Mouse (Mus musculus) ES-Bruce4 (cell line): ENCODE results near the gene Pax1. TPM values are rescaled to one million over a fixed set of nuclear protein-coding genes. Genes with fewer than 3 reads are reported as not detected.
A peak's percentile ranks its signal among the peaks of the same experiment; 100 is the strongest.

Source experiments
- H3K27ac ChIP-seq: 2 replicates; pipeline ENCODE4 v1.5.1; 2012; ENCODE audit warnings: low read length, inconsistent platforms; ENCODE audit not compliant: insufficient read depth
- H3K27me3 ChIP-seq: 2 replicates; pipeline ENCODE4 v1.6.1; 2012; ENCODE audit warnings: mild to moderate bottlenecking, low read length, inconsistent platforms; ENCODE audit not compliant: control insufficient read depth, poor library complexity, insufficient read depth, severe bottlenecking
- H3K36me3 ChIP-seq: 2 replicates; pipeline ENCODE4 v1.6.1; 2012; ENCODE audit warnings: inconsistent platforms, mild to moderate bottlenecking, low read length, moderate library complexity; ENCODE audit not compliant: control insufficient read depth, poor library complexity, insufficient read depth, severe bottlenecking
- H3K4me1 ChIP-seq: one replicate; pipeline ENCODE4 v1.8.1; 2011; ENCODE audit warnings: low read length; ENCODE audit not compliant: control insufficient read depth, insufficient read depth
- H3K4me3 ChIP-seq: 2 replicates; pipeline ENCODE4 v1.5.1; 2011; ENCODE audit warnings: low read depth, mild to moderate bottlenecking, low read length
- H3K9ac ChIP-seq: 2 replicates; pipeline ENCODE4 v1.6.1; 2012; ENCODE audit warnings: low read depth, mild to moderate bottlenecking, inconsistent platforms; ENCODE audit not compliant: poor library complexity, severe bottlenecking
- H3K9me3 ChIP-seq: replicated peaks from 2 replicates; pipeline ENCODE4 v1.6.1; 2012; ENCODE audit warnings: mild to moderate bottlenecking, low read length, inconsistent platforms; ENCODE audit not compliant: control insufficient read depth, poor library complexity, insufficient read depth, severe bottlenecking
- CTCF ChIP-seq: IDR thresholded peaks from one replicate; pipeline ENCODE4 v1.8.1; 2011; ENCODE audit warnings: low read depth, low read length
- EP300 ChIP-seq: IDR thresholded peaks from 2 replicates; pipeline ENCODE4 v1.6.1; 2011; ENCODE audit warnings: low read depth, low read length; ENCODE audit not compliant: insufficient read depth
- POLR2A ChIP-seq: IDR thresholded peaks from one replicate; pipeline ENCODE4 v1.8.1; 2011; ENCODE audit warnings: low read length; ENCODE audit not compliant: insufficient read depth
- polyA plus RNA-seq: library from polyadenylated mRNA; stranded (reverse); fragments of >200 nt; gene quantifications from 2 replicates; pipeline ENCODE4 v1.2.4, GENCODE M21; 2011; ENCODE audit warnings: low read depth; ENCODE audit not compliant: missing spikeins, insufficient read depth, insufficient read length

Gene Pax1
- polyA plus RNA-seq, 1 experiment: not detected

DNA sequence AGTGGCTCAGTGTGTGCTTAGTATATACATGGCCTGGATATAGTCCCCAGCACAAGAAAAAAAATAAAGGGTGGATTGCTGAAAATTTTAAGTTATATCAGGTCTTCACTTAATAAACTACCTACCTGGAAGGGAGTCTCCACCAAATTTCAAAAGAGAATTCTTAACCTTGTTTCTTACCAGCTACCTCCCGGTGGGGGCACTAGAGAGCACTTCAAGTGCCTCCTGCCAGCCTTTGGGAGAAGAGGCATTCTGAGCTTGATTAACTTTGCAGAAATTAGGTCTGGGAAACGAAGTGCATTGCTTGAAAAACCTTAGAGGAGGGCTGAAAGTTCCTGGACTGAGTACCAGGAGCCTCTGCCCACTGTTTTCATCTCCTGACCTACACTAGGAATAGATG, 19.5 kb upstream of the Pax1 start:
- Histone ChIP-seq H3K27me3 (no peaks in the 10 kb centered on the region), H3K4me3 (no peak overlapping the region), H3K36me3 (no peaks in the 10 kb centered on the region), H3K27ac (no peak overlapping the region), H3K4me1 (no peaks in the 10 kb centered on the region), H3K9me3 (no peaks in the 10 kb centered on the region), H3K9ac (no peak overlapping the region)
- TF ChIP-seq EP300 (no peak), CTCF (peak; percentile 46)

DNA sequence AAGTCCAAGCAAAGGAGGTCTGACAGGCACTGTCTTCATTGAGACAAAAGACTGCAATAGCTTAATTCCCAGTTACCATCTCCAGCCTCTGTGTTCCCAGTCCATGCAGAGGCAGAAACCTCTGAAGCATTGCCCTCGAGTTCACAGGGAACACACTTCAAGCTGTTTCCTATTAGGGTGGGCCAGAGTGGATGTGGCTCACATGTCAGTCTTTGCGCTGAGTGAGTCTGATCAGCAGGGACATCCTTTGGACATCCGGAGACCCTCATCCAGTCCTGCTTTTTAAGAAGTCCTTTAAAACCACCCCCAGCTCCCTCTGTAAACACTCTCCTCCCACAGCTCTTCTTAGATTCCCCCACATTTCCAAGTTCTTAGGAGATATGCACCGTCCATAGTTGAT, 2.0 kb upstream of the Pax1 start:
- Histone ChIP-seq H3K9me3 (no peaks in the 10 kb centered on the region), H3K9ac (no peak overlapping the region), H3K27ac (no peak overlapping the region), H3K4me1 (no peaks in the 10 kb centered on the region), H3K36me3 (no peaks in the 10 kb centered on the region), H3K27me3 (peaks cover 19% of the 10 kb centered on the region), H3K4me3 (no peak overlapping the region)
- TF ChIP-seq CTCF (no peak), POLR2A (no peak), EP300 (no peak)

DNA sequence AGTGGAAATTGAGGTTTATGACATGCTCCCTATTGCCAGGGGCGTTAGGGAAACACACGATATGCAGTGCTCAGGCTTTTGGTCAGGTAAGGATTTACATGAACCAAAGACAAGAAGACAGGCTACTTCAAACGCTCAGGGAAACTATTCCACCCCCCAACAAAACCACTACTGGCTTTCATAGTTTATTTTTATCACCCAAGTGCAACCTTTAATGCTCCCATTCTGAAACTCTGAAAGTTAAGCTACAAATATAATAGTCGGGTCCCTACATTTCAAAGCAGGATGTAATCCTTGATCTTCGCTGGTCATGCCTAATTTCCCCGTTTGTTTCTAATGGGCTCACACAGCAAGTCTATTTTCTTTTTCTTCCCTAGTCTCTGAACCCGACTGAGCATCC, 1.3 kb upstream of the Pax1 start:
- H3K27me3 ChIP-seq: peaks cover 26% of the 10 kb centered on the region
- no peak for TF ChIP-seq POLR2A
- no peak for TF ChIP-seq EP300
- no peak for TF ChIP-seq CTCF
- H3K9ac ChIP-seq: no peak overlapping the region
- no peak overlapping the region for H3K27ac ChIP-seq
- no peaks in the 10 kb centered on the region for H3K36me3 ChIP-seq
- H3K9me3 ChIP-seq: no peaks in the 10 kb centered on the region
- H3K4me1 ChIP-seq: no peaks in the 10 kb centered on the region
- H3K4me3 ChIP-seq: no peak overlapping the region

DNA sequence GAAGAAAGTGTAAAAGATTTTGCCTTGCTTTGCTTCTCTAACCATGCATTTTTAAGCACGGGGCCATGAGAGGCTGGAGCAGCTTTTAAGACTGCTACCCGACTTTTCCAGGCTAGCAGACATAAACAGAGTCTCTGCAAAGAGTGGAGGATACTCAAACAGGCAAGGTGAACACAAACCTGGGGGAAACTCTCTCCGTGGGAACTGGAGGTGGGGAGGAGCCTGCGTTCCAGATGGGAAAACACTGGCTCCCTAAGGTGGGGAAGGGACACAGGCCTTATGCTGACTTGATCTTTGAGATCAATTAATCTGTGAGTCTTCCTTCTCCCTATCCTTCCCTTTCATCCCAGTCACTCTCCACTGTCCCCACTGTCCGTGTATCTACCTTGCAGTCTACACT, 869 bp upstream of the Pax1 start:
- Histone ChIP-seq H3K4me1 (no peaks in the 10 kb centered on the region), H3K9me3 (no peaks in the 10 kb centered on the region), H3K27ac (no peak overlapping the region), H3K4me3 (no peak overlapping the region), H3K36me3 (no peaks in the 10 kb centered on the region), H3K27me3 (peaks cover 31% of the 10 kb centered on the region), H3K9ac (no peak overlapping the region)
- TF ChIP-seq CTCF: no peak
- TF ChIP-seq POLR2A: no peak
- no peak for TF ChIP-seq EP300

DNA sequence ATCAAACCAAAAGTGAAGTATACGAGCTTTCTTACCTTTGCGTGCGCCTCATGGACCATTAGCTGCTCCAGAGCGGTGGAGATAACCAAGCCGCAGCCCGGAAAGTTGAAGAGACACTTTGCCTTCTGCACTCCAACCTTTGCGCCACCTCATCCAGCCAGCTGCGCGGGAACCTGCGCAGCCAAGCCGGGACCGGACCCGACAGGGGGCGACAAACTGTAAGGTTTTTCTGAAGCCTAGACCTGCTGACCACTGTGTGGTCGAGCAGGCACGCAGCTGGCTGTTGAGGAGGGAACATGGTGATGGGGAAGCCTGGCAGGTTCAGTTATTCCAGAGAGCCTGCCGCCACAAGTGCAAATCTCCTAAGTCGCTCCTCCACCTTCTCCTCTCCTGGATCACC, 591 bp downstream of the Pax1 start:
- Histone ChIP-seq H3K9me3 (no peaks in the 10 kb centered on the region), H3K4me3 (peak overlapping the region; percentile 43; the same call in 1 of the 2 replicates), H3K27ac (no peak overlapping the region), H3K27me3 (peaks cover 44% of the 10 kb centered on the region), H3K4me1 (no peaks in the 10 kb centered on the region), H3K36me3 (no peaks in the 10 kb centered on the region), H3K9ac (0 out of 2 replicates have a peak overlapping the region, but pooled peaks have one; percentile 6)
- peak; percentile 62 for TF ChIP-seq CTCF
- no peak for TF ChIP-seq EP300

DNA sequence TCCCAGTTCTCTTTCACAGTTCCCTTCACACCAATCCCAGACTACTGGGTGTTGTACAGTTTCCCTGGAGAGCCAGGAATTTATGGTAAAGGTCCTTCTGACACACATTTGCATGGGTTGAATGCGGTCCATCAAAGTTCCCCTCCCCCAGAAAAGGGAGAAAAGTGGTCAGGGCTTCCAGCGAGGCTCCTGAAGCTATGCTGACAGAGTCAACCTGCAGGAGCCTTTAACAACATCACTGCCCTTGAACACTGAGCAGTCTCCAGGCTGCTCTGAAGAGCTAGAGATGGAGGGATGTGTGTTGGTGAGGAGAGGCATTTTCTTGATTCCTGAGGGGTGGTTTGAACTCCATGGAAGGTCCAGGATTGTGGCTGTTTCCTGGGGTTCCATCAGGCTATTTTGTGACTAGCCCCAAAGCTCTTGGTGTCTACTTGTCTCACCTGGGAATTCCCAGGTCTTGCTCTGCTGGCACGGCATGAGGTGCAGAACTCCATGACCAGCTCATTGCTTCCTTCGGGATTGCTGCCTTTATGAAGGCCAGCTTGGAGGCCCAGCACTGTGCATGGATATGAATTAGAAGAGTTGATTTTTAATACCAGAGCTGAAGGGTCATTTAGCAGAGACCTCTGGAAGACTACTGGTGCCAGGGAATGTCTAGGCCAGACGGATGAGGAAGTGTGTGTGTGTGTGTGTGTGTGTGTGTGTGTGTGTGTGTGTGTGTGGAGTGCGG, 1.8 kb downstream of the Pax1 start:
- Histone ChIP-seq H3K27me3 (peaks cover 42% of the 10 kb centered on the region), H3K4me1 (no peaks in the 10 kb centered on the region), H3K9ac (no peak overlapping the region), H3K36me3 (no peaks in the 10 kb centered on the region), H3K27ac (no peak overlapping the region), H3K9me3 (no peaks in the 10 kb centered on the region), H3K4me3 (no peak overlapping the region)
- TF ChIP-seq EP300 (no peak), POLR2A (no peak), CTCF (no peak)
